Mouse (Mus musculus) heart, embryonic 14.5 days (tissue): ENCODE measurements around the gene Lbp. TPM values are rescaled to one million over a fixed set of nuclear protein-coding genes. Genes with fewer than 3 reads are reported as not detected.

Source experiments
- ATAC-seq: fragments of 200-750 bp; cut with Nextera tagmentation; 2 replicates; pipeline ENCODE4 v1.8.0; 2017; ENCODE audit warnings: low read depth, moderate TSS enrichment; ENCODE audit not compliant: insufficient number of reproducible peaks, insufficient read depth, low FRiP score
- H3K27ac ChIP-seq, 2 experiments: fragments of 200-500 bp in 1 of 2; fragments of 300-500 bp in 1 of 2; sonication (generic) in 1 of 2; replicated peaks in 1 of 2; 2 replicates each; pipeline ENCODE4 v1.5.1; 2012 to 2014; ENCODE audit warnings: low read depth in 2 of 2, low read length in 2 of 2, control low read depth in 1 of 2, mild to moderate bottlenecking in 1 of 2, mixed read lengths in 1 of 2; ENCODE audit not compliant: control insufficient read depth in 1 of 2, insufficient read depth in 1 of 2
- H3K27me3 ChIP-seq: fragments of 300-500 bp; sonication (generic); 2 replicates; pipeline ENCODE4 v1.6.1; 2014; ENCODE audit warnings: mild to moderate bottlenecking, low read length, control low read depth; ENCODE audit not compliant: control insufficient read depth, insufficient read depth
- H3K36me3 ChIP-seq: fragments of 300-500 bp; sonication (generic); 2 replicates; pipeline ENCODE4 v1.6.1; 2014; ENCODE audit warnings: mild to moderate bottlenecking, control low read depth, low read length, mixed read lengths; ENCODE audit not compliant: control insufficient read depth, insufficient read depth
- H3K4me1 ChIP-seq, 2 experiments: fragments of 200-500 bp in 1 of 2; fragments of 300-500 bp in 1 of 2; sonication (generic) in 1 of 2; 2 replicates each; pipeline ENCODE4 v1.6.1; 2012 to 2014; ENCODE audit warnings: low read length in 2 of 2, control low read depth in 1 of 2, mixed read lengths in 1 of 2; ENCODE audit not compliant: control insufficient read depth in 2 of 2, insufficient read depth in 2 of 2
- H3K4me2 ChIP-seq: fragments of 300-500 bp; sonication (generic); 2 replicates; pipeline ENCODE4 v1.6.1; 2014; ENCODE audit warnings: mild to moderate bottlenecking, low read length
- H3K4me3 ChIP-seq, 2 experiments: fragments of 200-500 bp in 1 of 2; fragments of 300-500 bp in 1 of 2; sonication (generic) in 1 of 2; 2 replicates each; pipeline ENCODE4 v1.5.1; 2012 to 2014; ENCODE audit warnings: low read length in 2 of 2, mild to moderate bottlenecking in 2 of 2, control low read depth in 1 of 2, low read depth in 1 of 2, moderate library complexity in 1 of 2; ENCODE audit not compliant: control insufficient read depth in 1 of 2, insufficient read depth in 1 of 2
- H3K9ac ChIP-seq: fragments of 300-500 bp; sonication (generic); 2 replicates; pipeline ENCODE4 v1.6.1; 2014; ENCODE audit warnings: mild to moderate bottlenecking, low read length
- H3K9me3 ChIP-seq: fragments of 300-500 bp; sonication (generic); 2 replicates; pipeline ENCODE4 v1.6.1; 2016; ENCODE audit warnings: low read length, control low read depth; ENCODE audit not compliant: control insufficient read depth
- WGBS: fragments of 180-500 bp; shearing (Covaris S2); extraction: QIAGEN DNeasy Blood & Tissue Kit; methylation state at CpG from one replicate; pipeline ENCODE4 v1.1.7; 2014; 5-methylcytosine and 5-hydroxymethylcytosine counted together
- polyA plus RNA-seq: library from polyadenylated mRNA; unstranded; fragments of >200 nt; fragmentation: Nextera tagmentation; extraction: Ambion mirVana; gene quantifications from 2 replicates; pipeline ENCODE4 v1.2.1, GENCODE M21; 2014

Gene Lbp
- polyA plus RNA-seq, 1 experiment from 2014 or later: 18.0 TPM

- ATAC-seq: no peak
- Histone ChIP-seq H3K4me3 (no peak overlapping the region), H3K4me2 (no peak overlapping the region), H3K9me3 (no peaks in the 10 kb centered on the region), H3K36me3 (no peaks in the 10 kb centered on the region), H3K9ac (no peak overlapping the region), H3K27me3 (peaks cover 7% of the 10 kb centered on the region; the same call in 1 of the 2 replicates), H3K27ac (no peak overlapping the region), H3K4me1 (peaks cover 0 to 4% of the 10 kb centered on the region in 2 experiments; a peak in 1 of 4 replicates)
- WGBS: 47% methylated on average over 6 of the region's 6 CpGs
These were observed 22.5 kb upstream of the Lbp start for GRCm38 (mm10) chr2:158283771-158284170.

- peaks cover 7% of the 10 kb centered on the region; the same call in 1 of the 2 replicates for H3K27me3 ChIP-seq
- no peaks in the 10 kb centered on the region for H3K9me3 ChIP-seq
- H3K4me1 ChIP-seq: peaks cover 0 to 4% of the 10 kb centered on the region in 2 experiments; a peak in 1 of 4 replicates
- WGBS: 12% methylated on average over 11 of the region's 11 CpGs
- H3K27ac ChIP-seq: no peak overlapping the region
- no peaks in the 10 kb centered on the region for H3K36me3 ChIP-seq
- H3K4me3 ChIP-seq: no peak overlapping the region
- ATAC-seq: no peak
- H3K4me2 ChIP-seq: 0 out of 2 replicates have a peak overlapping the region, but pooled peaks have one; percentile 25
- H3K9ac ChIP-seq: no peak overlapping the region
These were observed 21.7 kb upstream of the Lbp start for GRCm38 (mm10) chr2:158284571-158284970.

GRCm38 (mm10) chr2:158285655-158286054, 20.6 kb upstream of the Lbp start:
- WGBS: 80% methylated on average over 6 of the region's 6 CpGs
- Histone ChIP-seq H3K4me1 (peaks cover 0 to 4% of the 10 kb centered on the region in 2 experiments; a peak in 1 of 4 replicates), H3K4me3 (no peak overlapping the region), H3K27me3 (peaks cover 7% of the 10 kb centered on the region; the same call in 1 of the 2 replicates), H3K9ac (no peak overlapping the region), H3K4me2 (no peak overlapping the region), H3K27ac (no peak overlapping the region), H3K9me3 (no peaks in the 10 kb centered on the region), H3K36me3 (no peaks in the 10 kb centered on the region)
- ATAC-seq: no peak

- 39% methylated on average over 9 of the region's 9 CpGs for WGBS
- no peak overlapping the region for H3K4me2 ChIP-seq
- H3K4me1 ChIP-seq: peaks cover 5% of the 10 kb centered on the region in 2 experiments; a peak in 3 of 4 replicates
- H3K27ac ChIP-seq: no peak overlapping the region
- no peak overlapping the region for H3K9ac ChIP-seq
- no peaks in the 10 kb centered on the region for H3K36me3 ChIP-seq
- no peak overlapping the region for H3K4me3 ChIP-seq
- H3K27me3 ChIP-seq: no peaks in the 10 kb centered on the region
- ATAC-seq: peak; percentile 31; the same call in 1 of the 2 replicates
- H3K9me3 ChIP-seq: no peaks in the 10 kb centered on the region
These were observed 10.6 kb upstream of the Lbp start for GRCm38 (mm10) chr2:158295700-158296099.

- 76% methylated on average over 3 of the region's 3 CpGs for WGBS
- Histone ChIP-seq H3K4me2 (no peak overlapping the region), H3K4me3 (no peak overlapping the region)
These were observed 7.1 kb upstream of the Lbp start for GRCm38 (mm10) chr2:158299203-158299602.

GRCm38 (mm10) chr2:158299731-158300130, 6.6 kb upstream of the Lbp start:
- WGBS: 68% methylated on average over 4 of the region's 4 CpGs
- H3K4me1 ChIP-seq: peaks cover 5% of the 10 kb centered on the region in 2 experiments; a peak in 3 of 4 replicates
- no peak for ATAC-seq
- no peak overlapping the region for H3K27ac ChIP-seq
- H3K9ac ChIP-seq: no peak overlapping the region
- H3K9me3 ChIP-seq: 0 out of 2 replicates have a peak, but pooled peaks cover 4% of the 10 kb centered on the region
- no peak overlapping the region for H3K4me2 ChIP-seq
- H3K4me3 ChIP-seq: no peak overlapping the region
- H3K36me3 ChIP-seq: no peaks in the 10 kb centered on the region
- H3K27me3 ChIP-seq: no peaks in the 10 kb centered on the region

More at GRCm38 (mm10) chr2:158299203-158299602, 7.1 kb upstream of the Lbp start:
- Histone ChIP-seq H3K4me1 (peaks cover 5% of the 10 kb centered on the region in 2 experiments; a peak in 3 of 4 replicates), H3K36me3 (no peaks in the 10 kb centered on the region), H3K27me3 (no peaks in the 10 kb centered on the region), H3K9me3 (0 out of 2 replicates have a peak, but pooled peaks cover 2% of the 10 kb centered on the region), H3K27ac (no peak overlapping the region), H3K9ac (no peak overlapping the region)
- no peak for ATAC-seq

GRCm38 (mm10) chr2:158302807-158303206, 3.5 kb upstream of the Lbp start:
- H3K36me3 ChIP-seq: no peaks in the 10 kb centered on the region
- H3K4me2 ChIP-seq: no peak overlapping the region
- ATAC-seq: no peak
- 65% methylated on average over 3 of the region's 3 CpGs for WGBS
- peaks cover 4 to 9% of the 10 kb centered on the region in 2 experiments; a peak in 3 of 4 replicates for H3K4me1 ChIP-seq
- H3K27ac ChIP-seq: no peak overlapping the region
- 0 out of 2 replicates have a peak, but pooled peaks cover 4% of the 10 kb centered on the region for H3K9me3 ChIP-seq
- no peak overlapping the region for H3K9ac ChIP-seq
- no peak overlapping the region for H3K4me3 ChIP-seq
- H3K27me3 ChIP-seq: no peaks in the 10 kb centered on the region

GRCm38 (mm10) chr2:158306696-158307049, 380 bp downstream of the Lbp start:
- peak; percentile 6; the same call in 1 of the 2 replicates for ATAC-seq
- peaks cover 4 to 9% of the 10 kb centered on the region in 2 experiments; a peak in 3 of 4 replicates for H3K4me1 ChIP-seq
- H3K27me3 ChIP-seq: no peaks in the 10 kb centered on the region
- H3K4me2 ChIP-seq: peak overlapping the region; percentile 31
- 40% methylated on average over 6 of the region's 6 CpGs for WGBS
- peak overlapping the region; percentile 31; the same call in 1 of the 2 replicates for H3K9ac ChIP-seq
- no peaks in the 10 kb centered on the region for H3K36me3 ChIP-seq
- peak overlapping the region; percentile 10 to 21; a peak in 3 of 4 replicates for H3K4me3 ChIP-seq
- 0 out of 2 replicates have a peak, but pooled peaks cover 4% of the 10 kb centered on the region for H3K9me3 ChIP-seq
- H3K27ac ChIP-seq: peak overlapping the region; percentile 35 to 49
